Mouse (Mus musculus): ENCODE results near the gene Cblb. TPM values are rescaled to one million over a fixed set of nuclear protein-coding genes. Genes with fewer than 3 reads are reported as not detected.

The Cblb gene
- polyA plus RNA-seq, 1 experiment from 2014 or later = 8.1 TPM

DNA sequence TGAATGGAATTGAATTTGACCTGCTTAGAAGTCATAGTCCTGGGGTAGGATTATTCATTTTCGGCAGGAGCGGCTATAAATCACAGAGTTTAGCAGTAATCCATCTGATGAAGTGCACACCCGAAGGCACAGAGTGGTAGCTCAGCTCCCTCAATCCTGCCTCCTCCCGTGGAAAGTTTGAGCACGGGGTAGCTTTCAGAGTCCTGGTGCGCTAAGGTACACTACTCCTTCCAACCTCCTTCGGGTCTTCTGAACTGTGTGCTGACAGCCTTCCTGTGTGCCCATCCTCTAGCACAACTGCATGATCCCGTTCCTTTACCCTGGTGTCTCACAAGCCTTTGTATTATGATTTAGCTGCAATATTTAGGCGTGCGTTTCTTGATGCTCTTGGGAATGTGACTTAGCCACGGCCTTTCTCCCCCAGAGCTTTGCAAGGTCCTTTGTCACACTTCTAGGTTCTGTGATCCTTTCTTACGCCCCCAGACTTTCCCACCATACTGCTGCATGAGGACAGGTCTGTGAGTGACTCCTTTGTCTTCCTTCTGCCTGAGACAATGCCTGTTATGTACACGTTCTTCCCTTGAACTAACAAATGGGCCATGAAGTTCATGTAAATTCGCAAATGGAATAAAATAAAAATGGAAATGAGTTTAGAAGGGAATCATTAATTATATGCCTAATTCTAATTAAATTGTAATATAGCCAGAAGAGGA lies 11.8 kb downstream of the Cblb start:
- no peak for ATAC-seq (ENCODE audit: insufficient read depth, low FRiP score, low read depth)
- Histone ChIP-seq H3K9me3 (no peaks in the 10 kb centered on the region), H3K4me1 (0 out of 2 replicates have a peak, but pooled peaks cover 5% of the 10 kb centered on the region), H3K36me3 (no peaks in the 10 kb centered on the region), H3K4me3 (replicated peaks) (no peak overlapping the region), H3K4me2 (no peak overlapping the region), H3K27ac (no peak overlapping the region), H3K27me3 (replicated peaks) (no peaks in the 10 kb centered on the region), H3K9ac (no peak overlapping the region)
- WGBS = 53% methylated on average over 14 of the region's 14 CpGs

DNA sequence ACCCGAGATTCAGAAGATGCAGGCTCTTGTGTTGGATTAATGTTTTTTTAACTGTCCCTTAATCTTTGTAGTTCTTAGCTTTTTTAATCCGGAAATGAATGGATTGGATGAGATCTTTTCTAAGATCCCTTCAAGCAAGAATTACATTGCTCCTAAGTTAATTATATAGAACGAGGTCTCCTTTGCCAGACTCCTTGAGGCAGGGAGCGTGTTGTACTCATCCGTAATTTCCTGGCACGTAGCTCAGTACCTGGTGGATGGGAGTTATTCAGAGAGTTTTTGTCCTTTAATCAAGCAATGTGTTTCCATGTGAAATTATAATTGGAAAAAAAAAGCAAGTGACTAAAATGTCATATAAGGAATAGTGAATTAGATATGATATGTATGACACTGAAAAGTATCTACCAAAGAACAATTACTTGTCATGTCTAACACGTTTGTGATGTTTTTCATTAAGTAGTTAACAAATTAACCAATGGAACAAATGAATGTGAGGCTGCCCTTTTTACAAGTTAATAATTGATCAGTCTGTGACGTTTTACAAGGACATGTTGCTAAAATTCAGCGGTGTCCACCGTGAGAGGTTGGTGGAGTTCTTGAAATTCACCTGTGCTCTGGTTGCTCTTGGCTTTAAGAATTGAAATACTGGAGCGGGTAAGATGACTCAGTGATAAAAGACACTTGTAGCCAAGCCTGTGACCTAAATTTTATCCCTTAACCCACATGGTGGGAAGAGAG lies 12.5 kb downstream of the Cblb start:
- Histone ChIP-seq H3K27me3 (replicated peaks) (no peaks in the 10 kb centered on the region), H3K4me3 (replicated peaks) (no peak overlapping the region), H3K27ac (no peak overlapping the region), H3K9me3 (no peaks in the 10 kb centered on the region), H3K4me1 (0 out of 2 replicates have a peak, but pooled peaks cover 5% of the 10 kb centered on the region), H3K9ac (no peak overlapping the region), H3K4me2 (no peak overlapping the region), H3K36me3 (0 out of 2 replicates have a peak, but pooled peaks cover 7% of the 10 kb centered on the region)
- ATAC-seq (ENCODE audit: insufficient read depth, low FRiP score, low read depth) = no peak
- 75% methylated on average over 11 of the region's 11 CpGs for WGBS

GRCm38 (mm10) chr16:52044518-52044917 lies 13.5 kb downstream of the Cblb start:
- H3K27ac ChIP-seq = no peak overlapping the region
- no peak overlapping the region for H3K9ac ChIP-seq
- H3K9me3 ChIP-seq = no peaks in the 10 kb centered on the region
- no peaks in the 10 kb centered on the region for H3K27me3 ChIP-seq (replicated peaks)
- no peak for ATAC-seq (ENCODE audit: insufficient read depth, low FRiP score, low read depth)
- H3K4me1 ChIP-seq = 0 out of 2 replicates have a peak, but pooled peaks cover 5% of the 10 kb centered on the region
- WGBS = 93% methylated on average over 7 of the region's 7 CpGs
- no peak overlapping the region for H3K4me3 ChIP-seq (replicated peaks)
- H3K4me2 ChIP-seq = no peak overlapping the region
- 0 out of 2 replicates have a peak, but pooled peaks cover 7% of the 10 kb centered on the region for H3K36me3 ChIP-seq

- Histone ChIP-seq H3K4me2 (no peak overlapping the region), H3K27me3 (replicated peaks) (no peaks in the 10 kb centered on the region), H3K9me3 (no peaks in the 10 kb centered on the region), H3K36me3 (0 out of 2 replicates have a peak, but pooled peaks cover 7% of the 10 kb centered on the region), H3K4me3 (replicated peaks) (no peak overlapping the region), H3K27ac (no peak overlapping the region), H3K9ac (no peak overlapping the region), H3K4me1 (0 out of 2 replicates have a peak, but pooled peaks cover 5% of the 10 kb centered on the region)
- 69% methylated on average over 4 of the region's 4 CpGs for WGBS
- ATAC-seq (ENCODE audit: insufficient read depth, low FRiP score, low read depth) = no peak
Measured at GRCm38 (mm10) chr16:52044985-52045384, 14.0 kb downstream of the Cblb start.

DNA sequence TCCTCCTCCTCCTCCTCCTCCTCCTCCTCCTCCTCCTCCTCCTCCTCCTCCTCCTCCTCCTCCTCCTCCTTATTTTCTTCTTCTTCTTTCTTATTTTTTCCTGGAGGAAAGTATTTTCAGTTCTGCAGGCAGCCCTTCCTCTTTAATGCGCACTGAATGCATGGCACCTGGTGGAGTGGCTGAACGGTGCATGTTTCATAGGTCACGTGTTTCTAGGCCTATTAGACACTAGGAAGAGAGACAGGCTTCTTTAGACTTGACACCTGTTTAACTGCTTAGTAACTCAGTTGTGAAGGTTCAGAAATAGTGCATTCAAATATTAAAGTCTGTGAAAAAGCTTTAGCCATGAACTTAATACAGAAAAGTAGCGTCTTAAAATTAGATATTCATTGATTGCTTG lies 15.4 kb downstream of the Cblb start:
- ATAC-seq (ENCODE audit: insufficient read depth, low FRiP score, low read depth) = no peak
- H3K36me3 ChIP-seq = 0 out of 2 replicates have a peak, but pooled peaks cover 7% of the 10 kb centered on the region
- no peaks in the 10 kb centered on the region for H3K27me3 ChIP-seq (replicated peaks)
- H3K4me3 ChIP-seq (replicated peaks) = no peak overlapping the region
- H3K9me3 ChIP-seq = no peaks in the 10 kb centered on the region
- H3K9ac ChIP-seq = no peak overlapping the region
- 0 out of 2 replicates have a peak, but pooled peaks cover 5% of the 10 kb centered on the region for H3K4me1 ChIP-seq
- WGBS = 87% methylated on average over 4 of the region's 4 CpGs
- no peak overlapping the region for H3K27ac ChIP-seq
- no peak overlapping the region for H3K4me2 ChIP-seq

- Histone ChIP-seq H3K4me2 (no peak overlapping the region), H3K9me3 (no peaks in the 10 kb centered on the region), H3K4me3 (replicated peaks) (no peak overlapping the region), H3K9ac (no peak overlapping the region), H3K27me3 (replicated peaks) (no peaks in the 10 kb centered on the region), H3K36me3 (0 out of 2 replicates have a peak, but pooled peaks cover 7% of the 10 kb centered on the region), H3K4me1 (no peaks in the 10 kb centered on the region), H3K27ac (no peak overlapping the region)
- 93% methylated on average over 8 of the region's 8 CpGs for WGBS
- no peak for ATAC-seq (ENCODE audit: insufficient read depth, low FRiP score, low read depth)
Measured at GRCm38 (mm10) chr16:52051106-52051505, 20.1 kb downstream of the Cblb start.

DNA sequence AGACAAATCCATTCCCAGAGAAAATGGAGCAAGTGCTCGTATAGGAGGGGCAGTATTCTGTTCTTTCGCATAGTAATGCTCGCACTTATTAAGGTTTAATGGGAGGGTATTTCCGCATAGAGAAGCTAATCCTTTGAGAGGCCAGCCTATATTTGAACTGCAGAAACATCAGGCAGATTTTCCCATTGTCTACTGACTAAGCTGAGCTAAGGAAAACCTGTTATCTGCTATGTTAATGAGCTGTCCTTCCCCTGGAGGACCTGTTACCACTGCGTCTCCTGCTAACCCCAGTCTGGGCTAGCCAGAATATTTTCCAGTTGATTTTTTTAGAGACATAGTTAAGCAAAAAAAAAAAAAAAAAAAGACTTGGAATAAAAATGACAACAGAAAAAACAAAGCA lies 21.7 kb downstream of the Cblb start:
- no peak overlapping the region for H3K9ac ChIP-seq
- H3K27me3 ChIP-seq (replicated peaks) = no peaks in the 10 kb centered on the region
- WGBS = 77% methylated on average over 5 of the region's 5 CpGs
- no peak overlapping the region for H3K4me2 ChIP-seq
- no peaks in the 10 kb centered on the region for H3K4me1 ChIP-seq
- no peaks in the 10 kb centered on the region for H3K9me3 ChIP-seq
- H3K4me3 ChIP-seq (replicated peaks) = no peak overlapping the region
- no peak overlapping the region for H3K27ac ChIP-seq
- ATAC-seq (ENCODE audit: insufficient read depth, low FRiP score, low read depth) = no peak
- 0 out of 2 replicates have a peak, but pooled peaks cover 7% of the 10 kb centered on the region for H3K36me3 ChIP-seq

DNA sequence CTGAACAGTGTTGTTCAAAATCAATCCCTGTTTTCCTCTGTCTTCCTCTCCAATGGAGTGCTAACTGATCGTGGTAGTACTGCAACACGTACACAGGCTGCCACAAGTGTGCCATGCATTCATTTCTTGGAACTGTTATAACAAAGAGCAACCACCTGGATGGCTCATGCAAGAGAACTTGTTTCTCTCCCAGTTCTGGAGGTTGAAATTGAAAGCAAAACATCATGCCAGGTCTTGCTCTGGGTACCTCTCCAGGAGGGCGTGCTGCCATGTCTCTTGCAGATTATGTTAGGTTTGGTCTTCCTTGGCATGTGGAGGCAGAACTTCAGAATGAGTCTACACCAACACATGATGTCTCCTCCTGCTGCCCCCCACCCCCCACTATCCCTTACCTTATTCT lies 24.2 kb downstream of the Cblb start:
- Histone ChIP-seq H3K36me3 (no peaks in the 10 kb centered on the region), H3K9ac (no peak overlapping the region), H3K4me3 (replicated peaks) (no peak overlapping the region), H3K27me3 (replicated peaks) (no peaks in the 10 kb centered on the region), H3K9me3 (no peaks in the 10 kb centered on the region), H3K4me1 (no peaks in the 10 kb centered on the region; the same call in 1 of the 2 replicates), H3K27ac (no peak overlapping the region), H3K4me2 (no peak overlapping the region)
- ATAC-seq (ENCODE audit: insufficient read depth, low FRiP score, low read depth) = no peak
- 85% methylated on average over 3 of the region's 3 CpGs for WGBS

DNA sequence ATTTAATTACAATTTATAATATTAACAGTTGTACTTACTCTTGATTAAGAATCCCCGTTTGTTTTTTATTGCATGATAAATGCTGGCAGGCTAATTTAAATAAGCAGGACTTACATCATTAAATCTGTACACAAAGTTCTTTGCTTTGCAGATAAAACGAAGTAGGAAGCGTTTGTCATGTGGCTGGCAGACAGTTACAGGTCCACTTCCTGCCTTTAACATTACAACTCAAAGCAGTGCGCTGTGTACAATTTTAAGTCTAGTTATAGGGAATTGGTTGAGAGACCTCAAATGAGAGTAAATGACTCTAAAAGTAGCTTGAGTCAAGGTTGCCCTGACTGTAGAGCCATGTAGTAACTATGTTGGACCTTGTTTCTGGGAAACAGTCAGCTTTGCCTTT lies 25.1 kb downstream of the Cblb start:
- no peak for ATAC-seq (ENCODE audit: insufficient read depth, low FRiP score, low read depth)
- Histone ChIP-seq H3K4me2 (no peak overlapping the region), H3K27ac (no peak overlapping the region), H3K9ac (no peak overlapping the region), H3K4me3 (replicated peaks) (no peak overlapping the region), H3K4me1 (peaks cover 7% of the 10 kb centered on the region), H3K27me3 (replicated peaks) (no peaks in the 10 kb centered on the region), H3K9me3 (no peaks in the 10 kb centered on the region), H3K36me3 (no peaks in the 10 kb centered on the region)
- WGBS = 45% methylated on average over 4 of the region's 4 CpGs

DNA sequence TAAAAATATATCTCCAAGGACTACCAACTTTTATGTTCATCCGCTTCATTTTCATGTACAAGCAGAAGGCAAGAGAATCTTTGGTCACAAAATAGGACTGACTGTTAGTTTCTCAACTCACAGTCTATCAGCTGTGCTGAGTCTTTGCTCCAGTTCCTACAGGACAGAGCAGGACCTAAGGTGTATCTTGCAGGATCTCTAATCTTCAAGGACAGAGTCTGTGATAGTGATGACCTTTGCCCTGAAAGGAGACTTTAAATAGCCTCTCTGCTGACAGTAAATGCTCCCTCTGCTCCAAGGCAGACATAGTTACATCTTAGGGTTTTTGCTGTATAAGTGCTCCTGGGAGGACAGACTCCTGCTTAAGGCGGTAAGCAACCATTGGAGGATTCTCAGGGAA lies 26.3 kb downstream of the Cblb start:
- H3K36me3 ChIP-seq = no peaks in the 10 kb centered on the region
- H3K4me1 ChIP-seq = peaks cover 14% of the 10 kb centered on the region
- H3K9me3 ChIP-seq = no peaks in the 10 kb centered on the region
- 85% methylated on average over 2 of the region's 2 CpGs for WGBS
- H3K27ac ChIP-seq = no peak overlapping the region
- no peak overlapping the region for H3K4me2 ChIP-seq
- H3K4me3 ChIP-seq (replicated peaks) = no peak overlapping the region
- no peaks in the 10 kb centered on the region for H3K27me3 ChIP-seq (replicated peaks)
- ATAC-seq (ENCODE audit: insufficient read depth, low FRiP score, low read depth) = no peak
- no peak overlapping the region for H3K9ac ChIP-seq

GRCm38 (mm10) chr16:52059535-52059934 lies 28.5 kb downstream of the Cblb start:
- Histone ChIP-seq H3K9ac (no peak overlapping the region), H3K27me3 (replicated peaks) (no peaks in the 10 kb centered on the region), H3K9me3 (no peaks in the 10 kb centered on the region), H3K4me2 (no peak overlapping the region), H3K27ac (no peak overlapping the region), H3K4me1 (peaks cover 14% of the 10 kb centered on the region), H3K36me3 (no peaks in the 10 kb centered on the region), H3K4me3 (replicated peaks) (no peak overlapping the region)
- WGBS = 60% methylated on average over 4 of the region's 4 CpGs
- no peak for ATAC-seq (ENCODE audit: insufficient read depth, low FRiP score, low read depth)

DNA sequence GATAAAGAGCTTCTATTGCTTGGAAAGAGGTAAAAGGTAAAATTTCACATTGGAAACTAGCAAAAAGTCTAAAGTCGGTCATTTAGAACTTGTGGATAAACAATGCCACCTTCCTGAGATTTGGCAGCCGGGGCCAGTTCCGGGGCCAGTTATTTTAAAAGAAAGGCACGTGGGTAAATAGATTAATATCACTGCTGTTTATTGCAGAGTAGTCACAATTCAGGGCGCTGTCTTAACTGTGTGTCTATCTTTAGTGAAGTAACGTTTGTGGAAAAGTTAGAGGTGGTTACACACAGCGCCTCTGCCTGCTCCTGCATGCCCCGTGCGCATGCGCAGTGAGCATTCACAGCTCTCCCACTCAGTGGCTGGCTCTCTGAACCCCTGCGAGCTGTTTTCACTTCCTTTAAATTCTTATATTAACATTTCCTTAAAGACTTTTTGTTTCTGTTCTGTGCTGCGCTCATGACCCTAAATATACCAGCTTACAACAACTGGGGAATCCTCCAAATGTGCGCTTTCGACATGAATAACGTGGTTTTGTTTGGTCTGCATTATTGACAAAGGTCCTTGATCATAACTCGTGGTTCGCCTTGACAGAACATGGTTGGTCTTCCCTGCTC lies 29.2 kb downstream of the Cblb start:
- H3K4me3 ChIP-seq (replicated peaks) = no peak overlapping the region
- ATAC-seq (ENCODE audit: insufficient read depth, low FRiP score, low read depth) = 0 out of 2 replicates have a peak, but pooled peaks have one; percentile 57
- H3K9me3 ChIP-seq = no peaks in the 10 kb centered on the region
- H3K9ac ChIP-seq = no peak overlapping the region
- 56% methylated on average over 17 of the region's 17 CpGs for WGBS
- 0 out of 2 replicates have a peak overlapping the region, but pooled peaks have one; percentile 17 for H3K27ac ChIP-seq
- H3K4me1 ChIP-seq = peaks cover 14% of the 10 kb centered on the region
- no peak overlapping the region for H3K4me2 ChIP-seq
- no peaks in the 10 kb centered on the region for H3K36me3 ChIP-seq
- no peaks in the 10 kb centered on the region for H3K27me3 ChIP-seq (replicated peaks)

Measured in stomach, embryonic 15.5 days (tissue).